Mouse (Mus musculus): ENCODE measurements at regions not wholly inside any gene's neighbourhood (a gene's known extent, or its start where the extent isn't known, plus 50 kb on each side); places are given as distances from the start of the nearest gene placed in this dataset.

GRCm38 (mm10) chr8:86309460-86309859 lies 271.0 kb downstream of the Abcc12 start:
- Histone ChIP-seq H3K27me3 (ENCODE audit: low read depth, poor library complexity, severe bottlenecking) (no peaks in the 10 kb centered on the region), H3K9me3 (replicated peaks) (no peaks in the 10 kb centered on the region), H3K27ac (replicated peaks) (no peak overlapping the region), H3K36me3 (no peaks in the 10 kb centered on the region), H3K4me3 (no peak overlapping the region), H3K4me1 (no peaks in the 10 kb centered on the region)
- 85% methylated on average over 2 of the region's 2 CpGs for WGBS
- no peak for DNase-seq (ENCODE audit: low spot score)

GRCm38 (mm10) chr8:86307339-86307738 lies 273.1 kb downstream of the Abcc12 start:
- no peaks in the 10 kb centered on the region for H3K9me3 ChIP-seq (replicated peaks)
- no peaks in the 10 kb centered on the region for H3K36me3 ChIP-seq
- H3K27ac ChIP-seq (replicated peaks) = no peak overlapping the region
- H3K4me3 ChIP-seq = no peak overlapping the region
- H3K27me3 ChIP-seq (ENCODE audit: low read depth, poor library complexity, severe bottlenecking) = no peaks in the 10 kb centered on the region
- no peaks in the 10 kb centered on the region for H3K4me1 ChIP-seq
- DNase-seq (ENCODE audit: low spot score) = no peak
- WGBS = 91% methylated on average over 3 of the region's 3 CpGs

- 73% methylated on average over 4 of the region's 4 CpGs for WGBS
- DNase-seq (ENCODE audit: low spot score) = no peak
These were observed 278.5 kb downstream of the Abcc12 start for GRCm38 (mm10) chr8:86301885-86302509.

GRCm38 (mm10) chr8:86288713-86289384 lies 291.6 kb downstream of the Abcc12 start:
- Histone ChIP-seq H3K27ac (replicated peaks) (no peak overlapping the region), H3K4me3 (no peak overlapping the region), H3K9me3 (replicated peaks) (no peaks in the 10 kb centered on the region), H3K27me3 (ENCODE audit: low read depth, poor library complexity, severe bottlenecking) (no peaks in the 10 kb centered on the region), H3K36me3 (no peaks in the 10 kb centered on the region), H3K4me1 (no peaks in the 10 kb centered on the region)
- WGBS = 85% methylated on average over 3 of the region's 3 CpGs
- DNase-seq (ENCODE audit: low spot score) = no peak

More at GRCm38 (mm10) chr8:86301885-86302509, 278.5 kb downstream of the Abcc12 start:
- Histone ChIP-seq H3K27me3 (ENCODE audit: low read depth, poor library complexity, severe bottlenecking) (no peaks in the 10 kb centered on the region), H3K4me3 (no peak overlapping the region), H3K27ac (replicated peaks) (no peak overlapping the region), H3K9me3 (replicated peaks) (no peaks in the 10 kb centered on the region), H3K4me1 (no peaks in the 10 kb centered on the region), H3K36me3 (no peaks in the 10 kb centered on the region)

DNA sequence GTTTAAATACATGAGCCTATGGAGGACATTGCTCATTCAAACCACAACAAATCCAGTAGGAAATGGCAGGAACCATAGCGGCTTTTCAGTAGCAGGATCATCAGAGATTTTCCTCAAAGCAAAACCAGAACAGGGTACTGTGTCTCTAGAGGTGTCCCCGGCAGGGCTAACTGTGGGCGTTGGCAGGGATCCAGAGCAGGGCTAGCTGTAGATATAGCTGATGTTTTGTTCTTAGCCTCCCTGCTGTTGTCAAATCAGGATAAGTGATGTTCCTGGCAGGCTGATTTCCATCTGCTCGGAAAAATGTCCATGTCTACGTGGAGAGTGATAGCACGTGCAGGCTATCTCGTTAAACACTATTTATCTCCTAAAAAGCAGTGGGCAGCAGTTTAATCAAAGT lies 297.6 kb downstream of the Abcc12 start:
- DNase-seq (ENCODE audit: low spot score) = no peak
- Histone ChIP-seq H3K36me3 (no peaks in the 10 kb centered on the region), H3K27me3 (ENCODE audit: low read depth, poor library complexity, severe bottlenecking) (no peaks in the 10 kb centered on the region), H3K27ac (replicated peaks) (no peak overlapping the region), H3K4me1 (no peaks in the 10 kb centered on the region), H3K9me3 (replicated peaks) (no peaks in the 10 kb centered on the region), H3K4me3 (no peak overlapping the region)
- WGBS = 86% methylated on average over 7 of the region's 7 CpGs

GRCm38 (mm10) chr8:86280093-86280721 lies 300.3 kb downstream of the Abcc12 start:
- no peaks in the 10 kb centered on the region for H3K36me3 ChIP-seq
- no peaks in the 10 kb centered on the region for H3K27me3 ChIP-seq (ENCODE audit: low read depth, poor library complexity, severe bottlenecking)
- H3K9me3 ChIP-seq (replicated peaks) = no peaks in the 10 kb centered on the region
- DNase-seq (ENCODE audit: low spot score) = no peak
- no peaks in the 10 kb centered on the region for H3K4me1 ChIP-seq
- H3K27ac ChIP-seq (replicated peaks) = no peak overlapping the region
- WGBS = 92% methylated on average over 18 of the region's 18 CpGs
- H3K4me3 ChIP-seq = no peak overlapping the region

DNA sequence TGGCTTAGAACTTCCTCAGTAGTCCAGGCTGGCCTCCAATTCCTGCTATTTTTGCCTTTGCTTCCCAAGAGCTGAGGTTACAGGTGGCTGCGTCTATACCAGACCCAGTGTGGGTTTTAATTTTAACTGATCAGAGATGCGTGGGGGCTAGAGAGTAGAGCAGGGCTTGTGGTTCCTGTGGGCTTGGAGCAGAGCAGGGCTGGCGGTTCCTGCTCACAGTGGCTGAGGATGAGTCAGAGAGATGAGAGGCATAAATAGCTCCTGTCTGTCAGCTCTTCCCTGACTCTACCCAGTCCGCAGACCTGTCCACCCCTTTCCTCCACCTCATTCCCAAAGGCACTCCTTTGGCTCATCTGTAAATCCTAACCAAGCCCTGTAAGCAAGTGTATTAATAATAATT lies 304.8 kb downstream of the Abcc12 start:
- 82% methylated on average over 4 of the region's 4 CpGs for WGBS
- no peak overlapping the region for H3K4me3 ChIP-seq

GRCm38 (mm10) chr8:86273811-86274210 lies 306.7 kb downstream of the Abcc12 start:
- WGBS = 46% methylated on average over 3 of the region's 3 CpGs
- Histone ChIP-seq H3K4me1 (peaks cover 13% of the 10 kb centered on the region), H3K36me3 (no peaks in the 10 kb centered on the region), H3K27ac (replicated peaks) (peak overlapping the region; percentile 28; the same call in 1 of the 2 replicates), H3K27me3 (ENCODE audit: low read depth, poor library complexity, severe bottlenecking) (no peaks in the 10 kb centered on the region), H3K4me3 (no peak overlapping the region), H3K9me3 (replicated peaks) (no peaks in the 10 kb centered on the region)
- DNase-seq (ENCODE audit: low spot score) = peak; percentile 30

More for the DNA sequence above, 304.8 kb downstream of the Abcc12 start:
- Histone ChIP-seq H3K27ac (replicated peaks) (no peak overlapping the region), H3K4me1 (peaks cover 13% of the 10 kb centered on the region), H3K9me3 (replicated peaks) (no peaks in the 10 kb centered on the region), H3K36me3 (no peaks in the 10 kb centered on the region), H3K27me3 (ENCODE audit: low read depth, poor library complexity, severe bottlenecking) (no peaks in the 10 kb centered on the region)
- DNase-seq (ENCODE audit: low spot score) = no peak

DNA sequence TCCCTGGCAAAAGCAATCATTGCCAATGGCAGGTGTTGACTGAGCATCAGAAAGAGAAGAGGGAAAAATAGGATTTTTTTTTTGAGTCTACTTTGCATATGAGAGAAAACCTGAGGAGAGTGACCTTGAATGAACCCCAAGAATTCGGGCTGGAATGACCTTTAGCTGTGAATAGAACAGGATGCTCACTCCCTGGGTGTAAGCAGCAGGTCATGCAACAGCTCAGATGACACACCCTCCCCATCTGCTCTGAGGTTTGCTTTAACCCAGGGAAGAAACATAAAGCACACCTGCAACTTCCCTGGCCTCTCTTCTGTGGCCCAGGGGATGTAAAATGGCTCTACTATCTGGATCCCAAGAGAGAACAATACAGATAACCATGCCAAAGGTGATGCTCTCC lies 307.9 kb downstream of the Abcc12 start:
- WGBS = 43% methylated on average over 1 of the region's 1 CpGs
- Histone ChIP-seq H3K36me3 (no peaks in the 10 kb centered on the region), H3K4me1 (peaks cover 13% of the 10 kb centered on the region), H3K27me3 (ENCODE audit: low read depth, poor library complexity, severe bottlenecking) (no peaks in the 10 kb centered on the region), H3K4me3 (no peak overlapping the region), H3K9me3 (replicated peaks) (no peaks in the 10 kb centered on the region), H3K27ac (replicated peaks) (no peak overlapping the region)
- no peak for DNase-seq (ENCODE audit: low spot score)

DNA sequence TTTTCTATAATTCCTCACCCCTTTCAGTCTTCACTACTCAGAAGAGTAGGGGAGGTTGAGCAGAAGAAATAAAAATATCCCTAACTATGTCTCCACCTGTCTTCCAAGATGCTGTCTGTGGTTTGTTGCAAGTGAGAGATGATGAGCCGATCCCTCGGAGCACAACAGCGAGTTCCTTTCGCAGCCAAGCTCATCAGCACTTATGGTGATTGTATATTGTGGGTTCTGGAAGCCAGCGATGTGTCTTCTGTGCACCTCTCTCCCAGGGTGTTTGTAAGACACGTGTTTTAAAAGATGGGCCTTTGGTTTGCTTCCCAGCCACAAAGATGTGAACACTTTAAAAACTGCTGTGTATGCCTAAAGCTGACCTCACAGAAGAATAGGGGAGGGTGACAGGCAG lies 309.0 kb downstream of the Abcc12 start:
- Histone ChIP-seq H3K9me3 (replicated peaks) (no peaks in the 10 kb centered on the region), H3K27me3 (ENCODE audit: low read depth, poor library complexity, severe bottlenecking) (no peaks in the 10 kb centered on the region), H3K4me3 (no peak overlapping the region), H3K27ac (replicated peaks) (no peak overlapping the region), H3K4me1 (peaks cover 13% of the 10 kb centered on the region), H3K36me3 (no peaks in the 10 kb centered on the region)
- no peak for DNase-seq (ENCODE audit: low spot score)
- WGBS = 92% methylated on average over 6 of the region's 6 CpGs

GRCm38 (mm10) chr8:86258011-86258410 lies 322.5 kb downstream of the Abcc12 start:
- no peaks in the 10 kb centered on the region for H3K27me3 ChIP-seq (ENCODE audit: low read depth, poor library complexity, severe bottlenecking)
- no peak overlapping the region for H3K27ac ChIP-seq (replicated peaks)

GRCm38 (mm10) chr8:86255431-86255830 lies 325.1 kb downstream of the Abcc12 start:
- Histone ChIP-seq H3K27me3 (ENCODE audit: low read depth, poor library complexity, severe bottlenecking) (no peaks in the 10 kb centered on the region), H3K4me3 (no peak overlapping the region), H3K9me3 (replicated peaks) (no peaks in the 10 kb centered on the region), H3K36me3 (no peaks in the 10 kb centered on the region), H3K4me1 (no peaks in the 10 kb centered on the region), H3K27ac (replicated peaks) (no peak overlapping the region)
- DNase-seq (ENCODE audit: low spot score) = no peak

More at GRCm38 (mm10) chr8:86258011-86258410, 322.5 kb downstream of the Abcc12 start:
- Histone ChIP-seq H3K36me3 (no peaks in the 10 kb centered on the region), H3K9me3 (replicated peaks) (no peaks in the 10 kb centered on the region), H3K4me3 (no peak overlapping the region), H3K4me1 (no peaks in the 10 kb centered on the region)
- 93% methylated on average over 5 of the region's 5 CpGs for WGBS
- DNase-seq (ENCODE audit: low spot score) = no peak

GRCm38 (mm10) chr8:86254680-86255079 lies 325.8 kb downstream of the Abcc12 start:
- Histone ChIP-seq H3K27me3 (ENCODE audit: low read depth, poor library complexity, severe bottlenecking) (no peaks in the 10 kb centered on the region), H3K9me3 (replicated peaks) (no peaks in the 10 kb centered on the region), H3K36me3 (no peaks in the 10 kb centered on the region), H3K4me3 (no peak overlapping the region), H3K4me1 (no peaks in the 10 kb centered on the region), H3K27ac (replicated peaks) (no peak overlapping the region)
- 67% methylated on average over 1 of the region's 1 CpGs for WGBS
- no peak for DNase-seq (ENCODE audit: low spot score)

Data from midbrain, embryonic 10.5 days (tissue).